Mouse (Mus musculus) hindbrain, postnatal 0 days (tissue): ENCODE results near the gene Pex26. TPM values are rescaled to one million over a fixed set of nuclear protein-coding genes. Genes with fewer than 3 reads are reported as not detected.

Source experiments
- ATAC-seq: fragments of 200-750 bp; cut with Nextera tagmentation; 2 replicates; pipeline ENCODE4 v1.8.0; 2017; ENCODE audit warnings: mild to moderate bottlenecking, moderate TSS enrichment, moderate library complexity
- DNase-seq: peaks from one replicate; pipeline ENCODE4 v3.0.0-alpha.2; 2015; ENCODE audit warnings: low spot score
- H3K27ac ChIP-seq: fragments of 300-500 bp; sonication (generic); 2 replicates; pipeline ENCODE4 v1.5.1; 2014; ENCODE audit warnings: mild to moderate bottlenecking
- H3K27me3 ChIP-seq: fragments of 300-500 bp; sonication (generic); 2 replicates; pipeline ENCODE4 v1.6.1; 2014; ENCODE audit warnings: low read length, mixed read lengths; ENCODE audit not compliant: insufficient read depth
- H3K36me3 ChIP-seq: fragments of 300-500 bp; sonication (generic); 2 replicates; pipeline ENCODE4 v1.6.1; 2014; ENCODE audit warnings: low read length, mixed read lengths; ENCODE audit not compliant: insufficient read depth
- H3K4me1 ChIP-seq: fragments of 300-500 bp; sonication (generic); 2 replicates; pipeline ENCODE4 v1.6.1; 2014; ENCODE audit warnings: antibody characterized with exemption, low read length, mixed read lengths; ENCODE audit not compliant: insufficient read depth
- H3K4me2 ChIP-seq: fragments of 300-500 bp; sonication (generic); 2 replicates; pipeline ENCODE4 v1.6.1; 2014; ENCODE audit warnings: low read depth, mild to moderate bottlenecking, low read length, moderate library complexity, mixed read lengths
- H3K4me3 ChIP-seq: fragments of 300-500 bp; sonication (generic); 2 replicates; pipeline ENCODE4 v1.5.1; 2014; ENCODE audit warnings: low read length
- H3K9ac ChIP-seq: fragments of 300-500 bp; sonication (generic); replicated peaks from 2 replicates; pipeline ENCODE4 v1.6.1; 2014; ENCODE audit warnings: mild to moderate bottlenecking, low read length, moderate library complexity, mixed read lengths
- H3K9me3 ChIP-seq: fragments of 300-500 bp; sonication (generic); 2 replicates; pipeline ENCODE4 v1.6.1; 2016; ENCODE audit warnings: low read length, mixed read lengths
- CTCF ChIP-seq: IDR thresholded peaks from 2 replicates; pipeline ENCODE4 v1.5.1; 2016; ENCODE audit warnings: antibody characterized with exemption, control low read depth, low read depth
- WGBS: fragments of 180-500 bp; shearing (Covaris S2); extraction: QIAGEN DNeasy Blood & Tissue Kit; methylation state at CpG from one replicate; pipeline ENCODE4 v1.1.7; 2014; 5-methylcytosine and 5-hydroxymethylcytosine counted together
- polyA plus RNA-seq: library from polyadenylated mRNA; unstranded; fragments of >200 nt; fragmentation: Nextera tagmentation; extraction: Ambion mirVana; gene quantifications from 2 replicates; pipeline ENCODE4 v1.2.1, GENCODE M21; 2015
- total RNA-seq: library from RNA; depleted of rRNA; stranded (reverse); fragments of >200 nt; gene quantifications from 2 replicates; pipeline ENCODE4 v1.2.3, GENCODE M21; 2014

The Pex26 gene
- total and polyA plus RNA-seq, 2 experiments from 2014 or later, result 11.2 to 23.3 TPM

DNA sequence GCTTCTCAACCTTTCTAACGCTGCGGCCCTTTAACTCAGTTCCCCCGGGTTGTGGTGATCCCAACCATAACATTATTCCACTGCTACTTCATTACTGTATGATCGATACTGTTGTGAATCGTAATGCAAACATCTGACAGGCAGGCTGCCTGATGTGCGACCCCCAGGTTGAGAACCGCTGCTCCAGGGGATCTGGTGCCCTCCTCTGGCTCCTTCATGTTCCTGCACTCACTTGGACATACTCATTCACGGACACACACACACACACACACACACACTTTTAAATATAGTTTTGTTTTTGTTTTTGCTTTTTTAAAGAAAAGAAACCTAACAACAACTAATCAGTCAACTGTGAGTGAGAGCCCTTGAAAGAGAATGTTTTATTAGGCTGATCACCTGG is 33.3 kb upstream of the Pex26 start:
- 95% methylated on average over 8 of the region's 8 CpGs for WGBS
- H3K27ac ChIP-seq, result no peak overlapping the region
- no peaks in the 10 kb centered on the region for H3K36me3 ChIP-seq
- DNase-seq (no peak), ATAC-seq (no peak)
- no peaks in the 10 kb centered on the region for H3K4me1 ChIP-seq
- no peak overlapping the region for H3K4me3 ChIP-seq
- H3K27me3 ChIP-seq, result no peaks in the 10 kb centered on the region
- H3K4me2 ChIP-seq, result no peak overlapping the region
- H3K9ac ChIP-seq, result no peak overlapping the region
- no peaks in the 10 kb centered on the region for H3K9me3 ChIP-seq
- TF ChIP-seq CTCF, result no peak

DNA sequence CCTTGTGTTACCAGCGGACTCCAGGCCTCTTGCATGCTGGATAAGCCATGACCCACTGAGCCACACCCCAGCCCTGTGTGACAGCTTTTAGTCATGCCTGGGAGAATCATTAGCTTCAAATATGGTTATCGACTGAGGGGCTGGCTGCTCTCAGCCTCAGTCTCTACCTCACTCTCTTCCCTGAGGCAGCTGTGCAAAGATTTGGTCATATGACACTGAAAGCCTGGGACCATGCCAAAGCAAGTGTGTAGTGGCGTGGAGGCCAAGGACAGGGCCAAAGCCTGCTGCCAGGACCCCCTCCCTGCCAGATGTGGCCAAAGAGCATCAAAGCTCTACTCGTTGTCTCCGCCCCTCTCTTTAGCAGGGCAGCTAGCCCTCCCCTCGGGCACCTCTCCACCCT is 31.7 kb upstream of the Pex26 start:
- no peak for TF ChIP-seq CTCF
- no peak for DNase-seq
- H3K4me3 ChIP-seq, result no peak overlapping the region
- WGBS, result 42% methylated on average over 6 of the region's 6 CpGs
- no peak overlapping the region for H3K27ac ChIP-seq
- H3K4me1 ChIP-seq, result no peaks in the 10 kb centered on the region
- H3K27me3 ChIP-seq, result no peaks in the 10 kb centered on the region
- ATAC-seq, result peak; percentile 56; the same call in 1 of the 2 replicates
- no peaks in the 10 kb centered on the region for H3K9me3 ChIP-seq
- H3K9ac ChIP-seq, result no peak overlapping the region
- H3K4me2 ChIP-seq, result no peak overlapping the region
- no peaks in the 10 kb centered on the region for H3K36me3 ChIP-seq

GRCm38 (mm10) chr6:121153177-121153576 is 30.3 kb upstream of the Pex26 start:
- TF ChIP-seq CTCF, result no peak
- H3K36me3 ChIP-seq, result no peaks in the 10 kb centered on the region
- ATAC-seq (no peak), DNase-seq (no peak)
- WGBS, result 83% methylated on average over 8 of the region's 8 CpGs
- H3K27me3 ChIP-seq, result no peaks in the 10 kb centered on the region
- no peak overlapping the region for H3K4me3 ChIP-seq
- no peaks in the 10 kb centered on the region for H3K9me3 ChIP-seq
- no peaks in the 10 kb centered on the region for H3K4me1 ChIP-seq
- no peak overlapping the region for H3K9ac ChIP-seq
- no peak overlapping the region for H3K27ac ChIP-seq
- H3K4me2 ChIP-seq, result no peak overlapping the region

GRCm38 (mm10) chr6:121154451-121155300 is 28.8 kb upstream of the Pex26 start:
- no peaks in the 10 kb centered on the region for H3K27me3 ChIP-seq
- H3K4me3 ChIP-seq, result no peak overlapping the region
- H3K4me2 ChIP-seq, result no peak overlapping the region
- ATAC-seq, result no peak
- H3K9me3 ChIP-seq, result no peaks in the 10 kb centered on the region
- no peaks in the 10 kb centered on the region for H3K4me1 ChIP-seq
- H3K36me3 ChIP-seq, result no peaks in the 10 kb centered on the region
- whole genome bisulfite sequencing, result 84% methylated on average over 16 of the region's 16 CpGs
- TF ChIP-seq CTCF, result no peak
- H3K27ac ChIP-seq, result no peak overlapping the region
- no peak overlapping the region for H3K9ac ChIP-seq
- no peak for DNase-seq

- ATAC-seq, result no peak
- no peaks in the 10 kb centered on the region for H3K4me1 ChIP-seq
- 71% methylated on average over 2 of the region's 2 CpGs for WGBS
- H3K9me3 ChIP-seq, result no peaks in the 10 kb centered on the region
- H3K4me3 ChIP-seq, result no peak overlapping the region
- no peak for TF ChIP-seq CTCF
- H3K9ac ChIP-seq, result no peak overlapping the region
- no peak overlapping the region for H3K4me2 ChIP-seq
- no peaks in the 10 kb centered on the region for H3K36me3 ChIP-seq
- H3K27ac ChIP-seq, result no peak overlapping the region
- DNase-seq, result no peak
- H3K27me3 ChIP-seq, result no peaks in the 10 kb centered on the region
Measured at GRCm38 (mm10) chr6:121156030-121156429, 27.4 kb upstream of the Pex26 start.

- Histone ChIP-seq H3K27ac (no peak overlapping the region), H3K9me3 (no peaks in the 10 kb centered on the region), H3K4me1 (no peaks in the 10 kb centered on the region), H3K27me3 (no peaks in the 10 kb centered on the region), H3K9ac (no peak overlapping the region), H3K4me2 (no peak overlapping the region), H3K36me3 (no peaks in the 10 kb centered on the region), H3K4me3 (no peak overlapping the region)
- 95% methylated on average over 5 of the region's 5 CpGs for WGBS
- DNase-seq (no peak), ATAC-seq (no peak)
- no peak for TF ChIP-seq CTCF
Measured at GRCm38 (mm10) chr6:121159616-121160015, 23.9 kb upstream of the Pex26 start.

GRCm38 (mm10) chr6:121160126-121160525 is 23.3 kb upstream of the Pex26 start:
- DNase-seq (no peak), ATAC-seq (no peak)
- H3K4me3 ChIP-seq, result no peak overlapping the region
- no peak overlapping the region for H3K9ac ChIP-seq
- H3K4me2 ChIP-seq, result no peak overlapping the region
- no peaks in the 10 kb centered on the region for H3K4me1 ChIP-seq
- H3K36me3 ChIP-seq, result no peaks in the 10 kb centered on the region
- H3K27me3 ChIP-seq, result no peaks in the 10 kb centered on the region
- no peaks in the 10 kb centered on the region for H3K9me3 ChIP-seq
- 83% methylated on average over 6 of the region's 6 CpGs for WGBS
- no peak overlapping the region for H3K27ac ChIP-seq
- no peak for TF ChIP-seq CTCF
